Mouse (Mus musculus) liver, embryonic 14.5 days (tissue): ENCODE measurements around the gene Aldh9a1.
A peak's percentile ranks its signal among the peaks of the same experiment; 100 is the strongest.

Source experiments
- CTCF ChIP-seq: IDR thresholded peaks from 2 replicates; pipeline ENCODE4 v1.5.1; 2016; ENCODE audit warnings: antibody characterized with exemption, low read depth, control low read depth
- EP300 ChIP-seq: IDR thresholded peaks from 2 replicates; pipeline ENCODE4 v1.6.1; 2016; ENCODE audit warnings: antibody characterized with exemption, low read depth

DNA sequence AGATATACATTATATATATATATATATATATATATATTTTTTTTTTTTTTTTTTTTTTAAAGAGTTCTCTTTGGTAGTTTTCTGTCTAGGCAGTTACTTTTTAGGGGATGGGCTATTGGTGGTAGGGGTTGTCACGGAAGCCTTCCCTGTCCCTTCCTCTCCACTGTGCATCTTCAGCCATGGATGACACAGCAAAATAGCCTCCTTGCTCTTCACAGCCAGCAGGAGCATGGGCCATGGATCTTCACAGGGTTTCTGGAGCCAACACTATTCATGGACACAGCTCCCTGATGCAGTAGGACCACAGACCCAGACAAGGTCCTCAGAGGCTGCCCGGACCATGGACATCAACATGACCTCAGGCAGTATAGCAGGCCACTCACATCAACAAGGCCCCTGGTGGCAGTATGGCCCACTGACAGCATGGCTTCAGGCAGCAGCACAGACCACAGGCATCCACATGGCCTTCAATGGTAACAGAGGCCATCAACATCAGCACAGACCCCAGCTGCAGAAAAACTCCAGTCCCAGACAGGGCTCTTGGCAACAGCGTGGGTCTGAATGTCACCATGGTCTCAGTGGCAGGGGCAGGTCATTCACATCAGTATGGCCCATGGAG is 8.8 kb upstream of the Aldh9a1 start:
- TF ChIP-seq CTCF (peak; percentile 59), EP300 (no peak)
